Mouse (Mus musculus) ES-Bruce4 (cell line): ENCODE measurements around the gene Meis2. TPM values are rescaled to one million over a fixed set of nuclear protein-coding genes. Genes with fewer than 3 reads are reported as not detected.
A peak's percentile ranks its signal among the peaks of the same experiment; 100 is the strongest.

ENCODE experiments used
- H3K27ac ChIP-seq: 2 replicates; pipeline ENCODE4 v1.5.1; 2012; ENCODE audit warnings: low read length, inconsistent platforms; ENCODE audit not compliant: insufficient read depth
- H3K27me3 ChIP-seq: 2 replicates; pipeline ENCODE4 v1.6.1; 2012; ENCODE audit warnings: mild to moderate bottlenecking, low read length, inconsistent platforms; ENCODE audit not compliant: control insufficient read depth, poor library complexity, insufficient read depth, severe bottlenecking
- H3K36me3 ChIP-seq: 2 replicates; pipeline ENCODE4 v1.6.1; 2012; ENCODE audit warnings: inconsistent platforms, mild to moderate bottlenecking, low read length, moderate library complexity; ENCODE audit not compliant: control insufficient read depth, poor library complexity, insufficient read depth, severe bottlenecking
- H3K4me1 ChIP-seq: one replicate; pipeline ENCODE4 v1.8.1; 2011; ENCODE audit warnings: low read length; ENCODE audit not compliant: control insufficient read depth, insufficient read depth
- H3K4me3 ChIP-seq: 2 replicates; pipeline ENCODE4 v1.5.1; 2011; ENCODE audit warnings: low read depth, mild to moderate bottlenecking, low read length
- H3K9ac ChIP-seq: 2 replicates; pipeline ENCODE4 v1.6.1; 2012; ENCODE audit warnings: low read depth, mild to moderate bottlenecking, inconsistent platforms; ENCODE audit not compliant: poor library complexity, severe bottlenecking
- H3K9me3 ChIP-seq: replicated peaks from 2 replicates; pipeline ENCODE4 v1.6.1; 2012; ENCODE audit warnings: mild to moderate bottlenecking, low read length, inconsistent platforms; ENCODE audit not compliant: control insufficient read depth, poor library complexity, insufficient read depth, severe bottlenecking
- CTCF ChIP-seq: IDR thresholded peaks from one replicate; pipeline ENCODE4 v1.8.1; 2011; ENCODE audit warnings: low read depth, low read length
- EP300 ChIP-seq: IDR thresholded peaks from 2 replicates; pipeline ENCODE4 v1.6.1; 2011; ENCODE audit warnings: low read depth, low read length; ENCODE audit not compliant: insufficient read depth
- POLR2A ChIP-seq: IDR thresholded peaks from one replicate; pipeline ENCODE4 v1.8.1; 2011; ENCODE audit warnings: low read length; ENCODE audit not compliant: insufficient read depth
- polyA plus RNA-seq: library from polyadenylated mRNA; stranded (reverse); fragments of >200 nt; gene quantifications from 2 replicates; pipeline ENCODE4 v1.2.4, GENCODE M21; 2011; ENCODE audit warnings: low read depth; ENCODE audit not compliant: missing spikeins, insufficient read depth, insufficient read length

The Meis2 gene
- polyA plus RNA-seq, 1 experiment = 1.5 TPM

DNA sequence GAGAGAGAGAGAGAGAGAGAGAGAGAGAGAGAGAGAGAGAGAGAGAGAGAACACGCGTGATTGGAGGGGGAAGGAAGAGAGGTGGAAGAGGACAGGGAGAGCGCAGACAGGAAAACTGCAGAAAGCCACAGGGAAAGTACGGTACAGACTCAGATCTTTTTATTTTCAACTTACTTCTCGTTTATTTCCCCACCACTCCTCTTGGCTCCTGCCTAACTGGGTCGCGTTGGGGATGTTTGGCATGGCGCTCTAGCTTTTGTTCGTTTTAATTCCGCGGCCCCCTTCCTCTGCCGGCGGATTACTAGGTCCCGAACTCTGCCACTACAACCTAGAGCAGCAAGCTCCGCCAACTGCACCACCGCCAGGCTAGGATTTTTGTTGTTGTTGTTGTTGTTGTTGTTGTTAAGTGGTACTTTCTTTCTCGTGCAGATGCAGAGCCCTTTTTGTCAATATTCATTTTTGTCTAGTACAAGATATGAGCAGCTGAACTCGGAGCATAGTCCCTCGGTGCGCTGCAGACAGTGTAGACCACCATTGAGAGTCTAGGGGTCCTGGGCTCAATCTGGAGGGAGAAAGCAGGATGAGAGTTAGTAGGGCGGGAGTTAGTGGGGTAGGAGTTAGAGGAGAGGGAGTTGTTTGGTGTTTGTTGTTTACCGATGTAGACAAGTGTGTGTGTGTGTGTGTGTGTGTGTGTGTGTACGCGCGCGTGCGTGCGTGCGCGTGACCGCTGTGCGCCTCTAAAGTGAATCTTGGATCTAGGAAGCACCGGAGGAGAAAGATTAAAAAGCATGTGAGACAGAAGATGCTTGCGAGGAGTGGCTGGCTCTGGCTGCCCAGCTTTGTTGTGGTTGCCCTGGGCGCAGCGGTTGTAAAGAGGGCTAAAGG, 660 bp upstream of the Meis2 start:
- H3K27ac ChIP-seq = no peak overlapping the region
- H3K9me3 ChIP-seq = no peaks in the 10 kb centered on the region
- no peaks in the 10 kb centered on the region for H3K36me3 ChIP-seq
- no peak overlapping the region for H3K9ac ChIP-seq
- no peak for TF ChIP-seq EP300
- TF ChIP-seq POLR2A = no peak
- no peak for TF ChIP-seq CTCF
- peaks cover 52% of the 10 kb centered on the region for H3K27me3 ChIP-seq
- H3K4me1 ChIP-seq = no peaks in the 10 kb centered on the region
- H3K4me3 ChIP-seq = peak overlapping the region; percentile 60

DNA sequence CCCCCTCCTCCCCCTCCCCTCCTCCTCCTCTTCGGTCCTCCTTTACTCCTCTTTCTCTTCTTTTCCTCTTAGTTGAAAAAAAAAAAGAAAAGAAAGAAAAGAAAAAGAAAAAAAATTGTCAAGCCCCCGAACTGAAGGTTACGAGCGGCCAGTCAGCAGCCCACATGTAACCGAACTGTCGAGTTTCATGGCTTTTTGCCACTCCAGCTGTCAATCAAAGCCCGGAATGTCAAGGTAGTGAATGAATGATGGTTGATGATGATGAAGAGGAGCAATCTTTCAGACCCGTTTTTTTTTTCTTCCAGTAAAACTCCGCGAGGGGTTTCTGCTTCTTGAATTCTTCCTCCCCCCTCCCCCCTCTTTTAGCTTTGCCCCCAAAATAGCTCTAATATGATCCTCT, 582 bp downstream of the Meis2 start:
- H3K36me3 ChIP-seq = no peaks in the 10 kb centered on the region
- no peak overlapping the region for H3K9ac ChIP-seq
- H3K27me3 ChIP-seq = peaks cover 58% of the 10 kb centered on the region
- H3K9me3 ChIP-seq = no peaks in the 10 kb centered on the region
- TF ChIP-seq EP300 = no peak
- TF ChIP-seq POLR2A = no peak
- no peak for TF ChIP-seq CTCF
- H3K4me1 ChIP-seq = no peaks in the 10 kb centered on the region
- no peak overlapping the region for H3K4me3 ChIP-seq
- no peak overlapping the region for H3K27ac ChIP-seq

- 0 out of 2 replicates have a peak overlapping the region, but pooled peaks have one; percentile 3 for H3K4me3 ChIP-seq
- H3K27me3 ChIP-seq = peaks cover 57% of the 10 kb centered on the region
- H3K4me1 ChIP-seq = no peaks in the 10 kb centered on the region
- no peaks in the 10 kb centered on the region for H3K36me3 ChIP-seq
- H3K9ac ChIP-seq = no peak overlapping the region
- no peak overlapping the region for H3K27ac ChIP-seq
- no peak for TF ChIP-seq CTCF
- TF ChIP-seq POLR2A = no peak
- no peak for TF ChIP-seq EP300
- H3K9me3 ChIP-seq = no peaks in the 10 kb centered on the region
These were observed 1.1 kb downstream of the Meis2 start for GRCm38 (mm10) chr2:116064521-116064920.

DNA sequence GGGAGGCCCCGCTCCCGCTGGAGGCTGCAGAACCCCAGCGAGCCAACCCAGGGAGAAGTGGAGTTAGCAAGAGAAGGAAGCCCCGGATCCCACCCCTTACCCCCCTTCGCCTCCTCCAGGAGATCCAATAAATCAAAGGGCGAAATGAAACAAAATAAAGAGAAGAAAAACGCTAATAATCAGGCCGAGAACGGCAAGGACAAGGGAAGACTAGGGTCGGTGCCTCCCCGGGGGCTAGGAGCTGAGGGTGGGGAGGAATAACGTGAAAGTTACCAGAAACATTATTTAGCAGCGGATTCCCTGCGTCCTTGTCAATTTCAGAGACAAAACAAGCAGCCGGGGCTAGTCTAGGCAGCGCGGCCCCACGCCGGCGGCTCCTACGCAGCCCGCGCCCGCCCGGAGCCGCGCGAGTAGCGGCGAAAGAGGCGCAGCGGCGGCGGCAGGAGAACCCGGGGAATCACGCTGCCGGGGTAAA, 1.8 kb downstream of the Meis2 start:
- no peaks in the 10 kb centered on the region for H3K4me1 ChIP-seq
- TF ChIP-seq CTCF (no peak), POLR2A (no peak), EP300 (no peak)
- H3K27me3 ChIP-seq = peaks cover 51% of the 10 kb centered on the region
- H3K27ac ChIP-seq = no peak overlapping the region
- H3K9me3 ChIP-seq = no peaks in the 10 kb centered on the region
- 0 out of 2 replicates have a peak overlapping the region, but pooled peaks have one; percentile 7 for H3K9ac ChIP-seq
- peak overlapping the region; percentile 48 for H3K4me3 ChIP-seq
- no peaks in the 10 kb centered on the region for H3K36me3 ChIP-seq

GRCm38 (mm10) chr2:116062761-116063441, 2.7 kb downstream of the Meis2 start:
- H3K27me3 ChIP-seq = peaks cover 49% of the 10 kb centered on the region
- TF ChIP-seq EP300 = no peak
- H3K4me3 ChIP-seq = 0 out of 2 replicates have a peak overlapping the region, but pooled peaks have one; percentile 7
- no peak overlapping the region for H3K27ac ChIP-seq
- no peaks in the 10 kb centered on the region for H3K4me1 ChIP-seq
- H3K9ac ChIP-seq = no peak overlapping the region
- H3K9me3 ChIP-seq = no peaks in the 10 kb centered on the region
- H3K36me3 ChIP-seq = no peaks in the 10 kb centered on the region

- Histone ChIP-seq H3K36me3 (no peaks in the 10 kb centered on the region), H3K4me3 (peak overlapping the region; percentile 28; the same call in 1 of the 2 replicates), H3K27me3 (peaks cover 44% of the 10 kb centered on the region), H3K9ac (no peak overlapping the region), H3K4me1 (no peaks in the 10 kb centered on the region), H3K27ac (no peak overlapping the region), H3K9me3 (no peaks in the 10 kb centered on the region)
- no peak for TF ChIP-seq CTCF
- TF ChIP-seq EP300 = 0 out of 2 replicates have a peak, but pooled peaks have one; percentile 24
- no peak for TF ChIP-seq POLR2A
These were observed 3.4 kb downstream of the Meis2 start for GRCm38 (mm10) chr2:116062251-116062651.
